Mouse (Mus musculus): ENCODE measurements at regions not wholly inside any gene's neighbourhood (a gene's known extent, or its start where the extent isn't known, plus 50 kb on each side); places are given as distances from the start of the nearest gene placed in this dataset.

GRCm38 (mm10) chr9:94426740-94427139, 111.1 kb downstream of the 1190002N15Rik start:
- no peaks in the 10 kb centered on the region for H3K36me3 ChIP-seq
- H3K4me1 ChIP-seq (replicated peaks) = no peaks in the 10 kb centered on the region
- no peak for ATAC-seq (ENCODE audit: insufficient number of reproducible peaks, insufficient read depth, low FRiP score, low TSS enrichment, low read depth)
- H3K9me3 ChIP-seq = no peaks in the 10 kb centered on the region
- no peak overlapping the region for H3K9ac ChIP-seq (replicated peaks)
- H3K4me2 ChIP-seq = no peak overlapping the region
- no peak overlapping the region for H3K4me3 ChIP-seq (replicated peaks)
- no peak overlapping the region for H3K27ac ChIP-seq
- WGBS = 94% methylated on average over 5 of the region's 5 CpGs
- H3K27me3 ChIP-seq = no peaks in the 10 kb centered on the region

DNA sequence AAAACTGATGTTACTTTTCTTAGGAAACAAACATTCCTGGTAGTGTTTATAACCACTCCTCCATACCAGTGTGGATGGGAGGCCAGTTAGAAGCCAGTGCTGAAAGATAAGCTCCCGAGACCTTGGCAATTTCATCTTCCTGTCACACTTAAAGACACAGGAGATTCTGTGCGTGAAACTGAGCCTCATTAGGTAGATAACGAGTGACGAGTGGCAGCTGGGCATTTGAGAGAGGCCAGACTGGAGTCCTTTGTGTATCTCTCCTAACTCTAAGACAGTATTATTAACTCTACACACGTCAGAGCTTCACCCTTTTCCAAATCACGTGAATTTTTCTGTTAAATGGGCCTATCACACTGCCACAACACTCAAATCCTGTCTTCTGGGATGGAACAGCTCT, 112.1 kb downstream of the 1190002N15Rik start:
- 42% methylated on average over 6 of the region's 6 CpGs for WGBS
- Histone ChIP-seq H3K9me3 (no peaks in the 10 kb centered on the region), H3K27me3 (no peaks in the 10 kb centered on the region), H3K27ac (no peak overlapping the region), H3K9ac (replicated peaks) (no peak overlapping the region), H3K4me2 (no peak overlapping the region), H3K36me3 (no peaks in the 10 kb centered on the region), H3K4me1 (replicated peaks) (no peaks in the 10 kb centered on the region), H3K4me3 (replicated peaks) (no peak overlapping the region)
- ATAC-seq (ENCODE audit: insufficient number of reproducible peaks, insufficient read depth, low FRiP score, low TSS enrichment, low read depth) = no peak

- H3K36me3 ChIP-seq = no peaks in the 10 kb centered on the region
Observed at GRCm38 (mm10) chr9:94424438-94425135, 113.3 kb downstream of the 1190002N15Rik start.

GRCm38 (mm10) chr9:94410546-94410945, 127.3 kb downstream of the 1190002N15Rik start:
- H3K27ac ChIP-seq = no peak overlapping the region
- H3K36me3 ChIP-seq = no peaks in the 10 kb centered on the region
- no peak overlapping the region for H3K4me2 ChIP-seq
- H3K4me1 ChIP-seq (replicated peaks) = peaks cover 6% of the 10 kb centered on the region; the same call in 1 of the 2 replicates
- no peaks in the 10 kb centered on the region for H3K27me3 ChIP-seq
- H3K9ac ChIP-seq (replicated peaks) = no peak overlapping the region
- no peaks in the 10 kb centered on the region for H3K9me3 ChIP-seq
- no peak overlapping the region for H3K4me3 ChIP-seq (replicated peaks)
- 57% methylated on average over 8 of the region's 8 CpGs for WGBS
- no peak for ATAC-seq (ENCODE audit: insufficient number of reproducible peaks, insufficient read depth, low FRiP score, low TSS enrichment, low read depth)

More at GRCm38 (mm10) chr9:94424438-94425135, 113.3 kb downstream of the 1190002N15Rik start:
- Histone ChIP-seq H3K4me2 (no peak overlapping the region), H3K9me3 (no peaks in the 10 kb centered on the region), H3K9ac (replicated peaks) (no peak overlapping the region), H3K27me3 (no peaks in the 10 kb centered on the region), H3K4me3 (replicated peaks) (no peak overlapping the region), H3K27ac (no peak overlapping the region), H3K4me1 (replicated peaks) (no peaks in the 10 kb centered on the region)
- 73% methylated on average over 5 of the region's 5 CpGs for WGBS
- no peak for ATAC-seq (ENCODE audit: insufficient number of reproducible peaks, insufficient read depth, low FRiP score, low TSS enrichment, low read depth)

DNA sequence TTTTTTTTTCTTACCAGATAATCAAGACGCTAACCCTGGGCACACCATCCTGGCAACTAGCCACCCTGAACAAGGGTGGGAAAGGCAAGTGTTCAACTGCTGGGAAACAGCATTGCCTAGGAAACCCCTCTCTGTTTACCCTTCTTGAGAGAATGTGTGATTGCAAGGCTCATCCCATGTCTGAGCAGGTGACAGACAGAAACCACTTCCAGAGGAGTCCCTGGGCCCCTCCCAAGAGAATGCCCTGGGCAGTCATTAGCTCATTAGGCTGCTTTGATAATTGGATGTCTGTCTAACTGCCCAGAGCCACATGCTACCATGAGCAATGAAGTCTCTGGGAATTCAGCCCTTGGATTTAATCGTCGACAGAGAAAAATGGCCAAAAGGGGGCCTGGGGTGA, 127.8 kb downstream of the 1190002N15Rik start:
- WGBS = 26% methylated on average over 3 of the region's 3 CpGs
- H3K27me3 ChIP-seq = no peaks in the 10 kb centered on the region
- H3K27ac ChIP-seq = no peak overlapping the region
- ATAC-seq (ENCODE audit: insufficient number of reproducible peaks, insufficient read depth, low FRiP score, low TSS enrichment, low read depth) = no peak
- no peak overlapping the region for H3K9ac ChIP-seq (replicated peaks)
- H3K4me2 ChIP-seq = no peak overlapping the region
- H3K4me1 ChIP-seq (replicated peaks) = peaks cover 6% of the 10 kb centered on the region; the same call in 1 of the 2 replicates
- no peaks in the 10 kb centered on the region for H3K36me3 ChIP-seq
- no peaks in the 10 kb centered on the region for H3K9me3 ChIP-seq
- no peak overlapping the region for H3K4me3 ChIP-seq (replicated peaks)

DNA sequence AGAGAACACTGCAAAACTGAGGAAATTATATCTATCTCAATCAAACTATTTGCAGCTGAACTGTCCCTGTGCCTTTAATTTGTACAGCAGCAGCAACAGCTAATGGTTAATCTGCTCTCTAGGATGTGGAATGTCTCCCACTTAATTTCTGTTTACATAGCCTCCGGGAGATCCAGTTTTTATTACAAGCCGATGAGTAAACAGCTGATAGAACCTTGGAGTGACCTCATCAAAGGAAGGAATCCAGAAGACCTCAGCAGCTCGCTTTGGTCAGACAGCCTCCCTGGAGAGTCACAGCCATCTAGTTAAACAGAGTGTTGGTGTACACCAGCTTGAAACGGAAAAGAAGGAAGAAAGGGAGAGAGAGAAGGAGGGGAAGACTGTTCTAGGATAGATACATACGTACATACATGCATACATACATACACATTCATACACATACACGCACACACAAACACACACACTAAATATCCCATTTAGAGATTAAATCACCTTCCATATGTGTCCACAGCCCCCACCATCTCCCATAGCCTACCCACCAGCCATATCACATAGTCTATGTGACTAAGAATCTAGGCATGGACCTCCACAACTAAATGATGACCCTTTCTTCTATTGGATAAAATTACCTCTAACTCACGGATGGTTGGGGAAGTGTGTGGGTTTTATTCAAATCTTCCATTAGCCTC, 129.1 kb downstream of the 1190002N15Rik start:
- 40% methylated on average over 7 of the region's 7 CpGs for WGBS

DNA sequence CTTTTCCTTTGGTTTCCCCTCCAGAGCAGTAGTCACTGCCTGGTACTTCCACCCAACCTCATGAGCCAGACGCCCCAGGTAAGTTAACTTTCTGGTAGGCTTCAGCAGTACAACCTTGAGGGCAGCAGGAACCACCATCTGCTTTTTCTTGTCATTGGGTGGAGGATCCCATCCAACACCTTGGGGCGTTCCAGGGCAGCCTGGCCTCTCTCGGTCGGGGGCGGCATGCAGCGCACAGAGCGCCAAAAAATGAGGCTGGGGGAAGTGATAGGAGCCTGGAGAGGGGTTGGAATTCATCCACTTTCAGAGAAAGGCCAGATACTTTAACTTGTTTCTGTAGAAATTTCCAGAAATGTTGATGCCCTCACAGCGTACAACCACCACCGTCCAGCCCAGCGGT, 130.2 kb downstream of the 1190002N15Rik start:
- H3K27ac ChIP-seq = no peak overlapping the region
- H3K9me3 ChIP-seq = no peaks in the 10 kb centered on the region
- no peak overlapping the region for H3K9ac ChIP-seq (replicated peaks)
- H3K4me3 ChIP-seq (replicated peaks) = no peak overlapping the region
- peaks cover 6% of the 10 kb centered on the region; the same call in 1 of the 2 replicates for H3K4me1 ChIP-seq (replicated peaks)
- no peak overlapping the region for H3K4me2 ChIP-seq
- no peaks in the 10 kb centered on the region for H3K36me3 ChIP-seq
- no peaks in the 10 kb centered on the region for H3K27me3 ChIP-seq
- WGBS = 97% methylated on average over 10 of the region's 10 CpGs
- ATAC-seq (ENCODE audit: insufficient number of reproducible peaks, insufficient read depth, low FRiP score, low TSS enrichment, low read depth) = no peak

More for the DNA sequence above, 129.1 kb downstream of the 1190002N15Rik start:
- H3K4me1 ChIP-seq (replicated peaks) = peaks cover 6% of the 10 kb centered on the region; the same call in 1 of the 2 replicates
- H3K9me3 ChIP-seq = no peaks in the 10 kb centered on the region
- H3K27me3 ChIP-seq = no peaks in the 10 kb centered on the region
- peak; percentile 42; the same call in 1 of the 2 replicates for ATAC-seq (ENCODE audit: insufficient number of reproducible peaks, insufficient read depth, low FRiP score, low TSS enrichment, low read depth)
- H3K27ac ChIP-seq = no peak overlapping the region
- no peak overlapping the region for H3K4me3 ChIP-seq (replicated peaks)
- H3K9ac ChIP-seq (replicated peaks) = no peak overlapping the region
- no peak overlapping the region for H3K4me2 ChIP-seq
- H3K36me3 ChIP-seq = no peaks in the 10 kb centered on the region

DNA sequence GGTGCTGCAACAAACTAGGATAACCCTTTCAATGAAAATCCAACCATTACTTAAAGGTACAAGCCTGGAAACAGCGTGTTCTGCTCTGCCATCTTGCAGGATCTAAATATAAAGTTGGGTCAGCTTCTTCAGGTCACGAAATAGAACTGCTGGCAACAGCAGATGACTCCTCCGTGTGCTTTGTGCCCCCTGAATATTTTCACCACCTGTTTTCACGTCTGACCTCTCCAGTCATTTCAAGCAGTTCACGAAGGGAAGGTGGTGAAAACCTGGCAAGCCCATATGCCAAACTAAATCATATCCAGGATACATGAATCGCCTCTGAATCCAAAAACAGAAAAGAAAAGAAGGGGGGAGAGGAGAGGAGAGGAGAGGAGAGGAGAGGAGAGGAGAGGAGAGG, 133.3 kb downstream of the 1190002N15Rik start:
- Histone ChIP-seq H3K27me3 (no peaks in the 10 kb centered on the region), H3K9me3 (no peaks in the 10 kb centered on the region), H3K27ac (no peak overlapping the region), H3K4me2 (no peak overlapping the region), H3K9ac (replicated peaks) (no peak overlapping the region), H3K36me3 (no peaks in the 10 kb centered on the region), H3K4me3 (replicated peaks) (no peak overlapping the region), H3K4me1 (replicated peaks) (peaks cover 6% of the 10 kb centered on the region; the same call in 1 of the 2 replicates)
- no peak for ATAC-seq (ENCODE audit: insufficient number of reproducible peaks, insufficient read depth, low FRiP score, low TSS enrichment, low read depth)
- 76% methylated on average over 6 of the region's 6 CpGs for WGBS

DNA sequence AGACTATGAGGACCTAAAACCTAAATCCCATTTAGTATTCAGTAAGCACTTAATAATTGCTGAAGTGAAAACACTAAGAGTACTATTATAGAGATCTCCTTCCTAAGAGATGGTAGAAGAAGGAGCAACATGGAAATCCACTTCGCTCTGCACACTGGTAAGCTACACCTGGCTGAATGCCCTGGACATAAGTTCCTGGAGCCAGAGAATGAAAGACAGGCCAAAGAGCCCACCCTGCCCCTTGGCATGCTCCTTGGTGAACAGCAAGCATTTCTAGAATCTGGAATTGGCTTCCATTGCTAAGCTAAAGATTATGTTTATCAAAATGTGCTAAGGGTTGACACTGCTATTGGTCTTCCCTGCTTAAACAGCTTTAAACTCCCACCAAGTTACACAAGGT, 137.3 kb downstream of the 1190002N15Rik start:
- Histone ChIP-seq H3K36me3 (no peaks in the 10 kb centered on the region), H3K4me3 (replicated peaks) (no peak overlapping the region), H3K4me1 (replicated peaks) (no peaks in the 10 kb centered on the region), H3K9me3 (no peaks in the 10 kb centered on the region), H3K9ac (replicated peaks) (no peak overlapping the region), H3K4me2 (no peak overlapping the region), H3K27me3 (no peaks in the 10 kb centered on the region), H3K27ac (no peak overlapping the region)
- WGBS = 100% methylated on average over 1 of the region's 1 CpGs
- no peak for ATAC-seq (ENCODE audit: insufficient number of reproducible peaks, insufficient read depth, low FRiP score, low TSS enrichment, low read depth)

GRCm38 (mm10) chr9:94395215-94395614, 142.7 kb downstream of the 1190002N15Rik start:
- no peaks in the 10 kb centered on the region for H3K4me1 ChIP-seq (replicated peaks)
- H3K9ac ChIP-seq (replicated peaks) = no peak overlapping the region
- H3K4me3 ChIP-seq (replicated peaks) = no peak overlapping the region
- H3K27me3 ChIP-seq = no peaks in the 10 kb centered on the region
- no peaks in the 10 kb centered on the region for H3K36me3 ChIP-seq
- H3K27ac ChIP-seq = no peak overlapping the region
- no peak overlapping the region for H3K4me2 ChIP-seq
- 88% methylated on average over 5 of the region's 5 CpGs for WGBS
- no peaks in the 10 kb centered on the region for H3K9me3 ChIP-seq
- ATAC-seq (ENCODE audit: insufficient number of reproducible peaks, insufficient read depth, low FRiP score, low TSS enrichment, low read depth) = no peak

DNA sequence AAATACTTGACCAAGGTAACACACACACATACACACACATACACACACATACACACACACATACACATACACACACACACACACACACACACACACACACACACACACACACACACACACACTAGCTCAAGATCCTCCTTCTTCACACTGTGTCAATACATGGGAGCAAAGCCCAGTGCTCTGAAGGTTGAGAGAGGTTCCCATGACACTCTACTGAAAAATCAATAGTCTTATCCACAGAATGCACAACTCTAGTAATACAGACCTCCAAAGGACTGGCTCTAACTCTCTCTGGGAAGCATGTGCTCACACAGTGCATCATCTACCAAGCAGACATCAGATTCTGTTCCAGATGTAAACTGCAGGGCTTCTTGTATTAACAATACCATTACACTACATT, 151.7 kb downstream of the 1190002N15Rik start:
- H3K4me2 ChIP-seq = no peak overlapping the region
- H3K9ac ChIP-seq (replicated peaks) = no peak overlapping the region
- H3K36me3 ChIP-seq = no peaks in the 10 kb centered on the region
- no peaks in the 10 kb centered on the region for H3K27me3 ChIP-seq
- H3K9me3 ChIP-seq = no peaks in the 10 kb centered on the region
- no peak overlapping the region for H3K27ac ChIP-seq
- no peak for ATAC-seq (ENCODE audit: insufficient number of reproducible peaks, insufficient read depth, low FRiP score, low TSS enrichment, low read depth)
- H3K4me1 ChIP-seq (replicated peaks) = no peaks in the 10 kb centered on the region
- no peak overlapping the region for H3K4me3 ChIP-seq (replicated peaks)

Data from limb, embryonic 12.5 days (tissue).